Mouse (Mus musculus): ENCODE data around the gene Arpp21. TPM values are rescaled to one million over a fixed set of nuclear protein-coding genes. Genes with fewer than 3 reads are reported as not detected.

Gene Arpp21
- total and polyA plus RNA-seq, 3 experiments, result 0.71 TPM; not detected in 2

DNA sequence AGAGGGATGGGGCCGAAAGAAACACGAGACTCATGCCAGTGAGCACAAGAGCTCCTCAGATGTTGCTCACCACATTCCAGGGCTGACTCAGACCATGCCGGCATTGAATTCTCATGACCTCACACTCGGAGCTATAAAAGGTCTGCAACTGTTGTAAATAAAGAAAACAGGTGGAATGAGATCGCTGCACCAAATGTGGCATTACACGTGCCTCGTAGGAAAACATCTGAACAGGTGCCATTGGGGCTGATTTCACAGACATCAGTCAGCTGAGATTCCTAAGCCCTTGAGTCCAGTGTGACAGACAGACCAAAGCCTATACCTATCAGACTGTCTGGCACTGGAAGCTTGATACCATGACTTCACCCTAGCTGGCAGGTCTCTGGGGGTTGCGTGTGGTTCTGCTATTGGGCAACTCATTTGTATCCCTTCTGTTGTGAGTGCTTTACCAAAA, 212.1 kb downstream of the Arpp21 start:
- H3K9me3 ChIP-seq (replicated peaks), result peaks cover 13% of the 10 kb centered on the region
- H3K4me3 ChIP-seq (ENCODE audit: low read depth, low read length), result no peak overlapping the region

GRCm38 (mm10) chr9:112023111-112023510, 212.6 kb downstream of the Arpp21 start:
- Histone ChIP-seq H3K36me3 (replicated peaks) (no peaks in the 10 kb centered on the region), H3K9me3 (replicated peaks) (peaks cover 14% of the 10 kb centered on the region), H3K4me1 (ENCODE audit: insufficient read depth, low read depth, low read length) (no peaks in the 10 kb centered on the region), H3K4me3 (ENCODE audit: low read depth, low read length) (no peak overlapping the region), H3K27me3 (ENCODE audit: insufficient read depth, low read length) (no peaks in the 10 kb centered on the region)
- TF ChIP-seq POLR2AphosphoS5 (IDR thresholded peaks at IDR 0.05; ENCODE audit: insufficient replicate concordance, low read depth, low read length) (no peak), GATA1 (IDR thresholded peaks at IDR 0.05; ENCODE audit: borderline replicate concordance, low read length) (no peak)
- no peak for DNase-seq (ENCODE audit: low spot score)
- ATAC-seq (ENCODE audit: extremely low read depth, insufficient number of reproducible peaks, low FRiP score, poor library complexity, severe bottlenecking), result no peak

More for the DNA sequence above, 212.1 kb downstream of the Arpp21 start:
- Histone ChIP-seq H3K27me3 (ENCODE audit: insufficient read depth, low read length) (no peaks in the 10 kb centered on the region), H3K4me1 (ENCODE audit: insufficient read depth, low read depth, low read length) (no peaks in the 10 kb centered on the region), H3K36me3 (replicated peaks) (no peaks in the 10 kb centered on the region)
- TF ChIP-seq GATA2 (IDR thresholded peaks at IDR 0.05; ENCODE audit: borderline replicate concordance, low read depth, low read length) (no peak), TAL1 (conservative IDR thresholded peaks at IDR 0.05; ENCODE audit: low read depth, low read length) (no peak), GATA1 (IDR thresholded peaks at IDR 0.05; ENCODE audit: borderline replicate concordance, low read length) (no peak), CTCF (IDR thresholded peaks at IDR 0.05; ENCODE audit: low read depth, low read length) (no peak), POLR2AphosphoS5 (IDR thresholded peaks at IDR 0.05; ENCODE audit: insufficient replicate concordance, low read depth, low read length) (no peak)
- ATAC-seq (ENCODE audit: extremely low read depth, insufficient number of reproducible peaks, low FRiP score, poor library complexity, severe bottlenecking), result no peak
- no peak for DNase-seq (ENCODE audit: low spot score)

Data from G1E (cell line).